Mouse (Mus musculus): ENCODE measurements at regions not wholly inside any gene's neighbourhood (a gene's known extent, or its start where the extent isn't known, plus 50 kb on each side); places are given as distances from the start of the nearest gene placed in this dataset.

GRCm38 (mm10) chr1:14000605-14001395 lies 2092.3 kb downstream of the 4930444P10Rik start:
- no peaks in the 10 kb centered on the region for H3K36me3 ChIP-seq (replicated peaks)
- no peak overlapping the region for H3K27ac ChIP-seq
- WGBS: 82% methylated on average over 3 of the region's 3 CpGs
- no peaks in the 10 kb centered on the region for H3K27me3 ChIP-seq (replicated peaks)
- H3K4me1 ChIP-seq: no peaks in the 10 kb centered on the region
- no peaks in the 10 kb centered on the region for H3K9me3 ChIP-seq
- H3K9ac ChIP-seq: no peak overlapping the region
- ATAC-seq (replicated peaks): no peak
- H3K4me3 ChIP-seq: no peak overlapping the region
- no peak overlapping the region for H3K4me2 ChIP-seq

GRCm38 (mm10) chr1:13998178-13998708 lies 2094.9 kb downstream of the 4930444P10Rik start:
- Histone ChIP-seq H3K27me3 (replicated peaks) (no peaks in the 10 kb centered on the region), H3K9ac (no peak overlapping the region), H3K27ac (no peak overlapping the region), H3K36me3 (replicated peaks) (no peaks in the 10 kb centered on the region), H3K9me3 (no peaks in the 10 kb centered on the region), H3K4me2 (no peak overlapping the region), H3K4me1 (no peaks in the 10 kb centered on the region), H3K4me3 (no peak overlapping the region)
- no peak for ATAC-seq (replicated peaks)
- WGBS: 98% methylated on average over 9 of the region's 11 CpGs

- no peaks in the 10 kb centered on the region for H3K4me1 ChIP-seq
- H3K9ac ChIP-seq: no peak overlapping the region
- H3K36me3 ChIP-seq (replicated peaks): no peaks in the 10 kb centered on the region
- H3K4me3 ChIP-seq: no peak overlapping the region
- ATAC-seq (replicated peaks): no peak
- no peak overlapping the region for H3K4me2 ChIP-seq
- no peaks in the 10 kb centered on the region for H3K9me3 ChIP-seq
- no peak overlapping the region for H3K27ac ChIP-seq
- H3K27me3 ChIP-seq (replicated peaks): no peaks in the 10 kb centered on the region
- WGBS: 93% methylated on average over 9 of the region's 9 CpGs
Measured at GRCm38 (mm10) chr1:13993825-13994509, 2099.2 kb downstream of the 4930444P10Rik start.

- no peaks in the 10 kb centered on the region for H3K4me1 ChIP-seq
- H3K9me3 ChIP-seq: no peaks in the 10 kb centered on the region
- H3K36me3 ChIP-seq (replicated peaks): no peaks in the 10 kb centered on the region
- 29% methylated on average over 9 of the region's 9 CpGs for WGBS
- ATAC-seq (replicated peaks): peak; percentile 75
- H3K27me3 ChIP-seq (replicated peaks): no peaks in the 10 kb centered on the region
- no peak overlapping the region for H3K9ac ChIP-seq
- H3K4me2 ChIP-seq: no peak overlapping the region
- H3K4me3 ChIP-seq: no peak overlapping the region
- H3K27ac ChIP-seq: no peak overlapping the region
Measured at GRCm38 (mm10) chr1:13992978-13993377, 2100.1 kb downstream of the 4930444P10Rik start.

- H3K27me3 ChIP-seq (replicated peaks): no peaks in the 10 kb centered on the region
- no peak overlapping the region for H3K9ac ChIP-seq
- H3K4me3 ChIP-seq: no peak overlapping the region
- 87% methylated on average over 3 of the region's 3 CpGs for WGBS
- H3K9me3 ChIP-seq: no peaks in the 10 kb centered on the region
- no peaks in the 10 kb centered on the region for H3K36me3 ChIP-seq (replicated peaks)
- H3K4me1 ChIP-seq: no peaks in the 10 kb centered on the region
- ATAC-seq (replicated peaks): no peak
- no peak overlapping the region for H3K4me2 ChIP-seq
- no peak overlapping the region for H3K27ac ChIP-seq
Measured at GRCm38 (mm10) chr1:13989360-13989759, 2103.8 kb downstream of the 4930444P10Rik start.

- H3K4me3 ChIP-seq: no peak overlapping the region
- no peak for ATAC-seq (replicated peaks)
- no peak overlapping the region for H3K9ac ChIP-seq
- no peak overlapping the region for H3K4me2 ChIP-seq
- no peaks in the 10 kb centered on the region for H3K9me3 ChIP-seq
- H3K27me3 ChIP-seq (replicated peaks): no peaks in the 10 kb centered on the region
- WGBS: 92% methylated on average over 2 of the region's 2 CpGs
- no peaks in the 10 kb centered on the region for H3K36me3 ChIP-seq (replicated peaks)
- no peak overlapping the region for H3K27ac ChIP-seq
- no peaks in the 10 kb centered on the region for H3K4me1 ChIP-seq
Measured at GRCm38 (mm10) chr1:13984833-13985232, 2108.3 kb downstream of the 4930444P10Rik start.

GRCm38 (mm10) chr1:13980273-13980672 lies 2112.9 kb downstream of the 4930444P10Rik start:
- Histone ChIP-seq H3K4me2 (no peak overlapping the region), H3K9ac (no peak overlapping the region), H3K36me3 (replicated peaks) (no peaks in the 10 kb centered on the region), H3K4me1 (no peaks in the 10 kb centered on the region), H3K27me3 (replicated peaks) (no peaks in the 10 kb centered on the region), H3K9me3 (no peaks in the 10 kb centered on the region), H3K4me3 (no peak overlapping the region), H3K27ac (no peak overlapping the region)
- WGBS: 91% methylated on average over 6 of the region's 6 CpGs
- ATAC-seq (replicated peaks): no peak

- no peak for ATAC-seq (replicated peaks)
- WGBS: 88% methylated on average over 3 of the region's 3 CpGs
- H3K9ac ChIP-seq: no peak overlapping the region
Measured at GRCm38 (mm10) chr1:13978640-13979039, 2114.5 kb downstream of the 4930444P10Rik start.

GRCm38 (mm10) chr1:13977207-13977606 lies 2115.9 kb downstream of the 4930444P10Rik start:
- H3K4me3 ChIP-seq: no peak overlapping the region
- no peaks in the 10 kb centered on the region for H3K27me3 ChIP-seq (replicated peaks)
- ATAC-seq (replicated peaks): no peak
- H3K27ac ChIP-seq: no peak overlapping the region
- H3K9me3 ChIP-seq: no peaks in the 10 kb centered on the region
- H3K4me1 ChIP-seq: no peaks in the 10 kb centered on the region
- H3K4me2 ChIP-seq: no peak overlapping the region
- no peaks in the 10 kb centered on the region for H3K36me3 ChIP-seq (replicated peaks)
- WGBS: 94% methylated on average over 1 of the region's 1 CpGs
- no peak overlapping the region for H3K9ac ChIP-seq

More at GRCm38 (mm10) chr1:13978640-13979039, 2114.5 kb downstream of the 4930444P10Rik start:
- Histone ChIP-seq H3K9me3 (no peaks in the 10 kb centered on the region), H3K4me3 (no peak overlapping the region), H3K4me2 (no peak overlapping the region), H3K27ac (no peak overlapping the region), H3K27me3 (replicated peaks) (no peaks in the 10 kb centered on the region), H3K4me1 (no peaks in the 10 kb centered on the region), H3K36me3 (replicated peaks) (no peaks in the 10 kb centered on the region)

GRCm38 (mm10) chr1:13949241-13949640 lies 2143.9 kb downstream of the 4930444P10Rik start:
- Histone ChIP-seq H3K4me1 (no peaks in the 10 kb centered on the region), H3K9me3 (no peaks in the 10 kb centered on the region), H3K9ac (no peak overlapping the region), H3K27me3 (replicated peaks) (no peaks in the 10 kb centered on the region), H3K27ac (no peak overlapping the region), H3K4me2 (no peak overlapping the region), H3K4me3 (no peak overlapping the region), H3K36me3 (replicated peaks) (no peaks in the 10 kb centered on the region)
- ATAC-seq (replicated peaks): no peak
- 95% methylated on average over 3 of the region's 3 CpGs for WGBS

GRCm38 (mm10) chr1:13941351-13941750 lies 2151.8 kb downstream of the 4930444P10Rik start:
- H3K4me1 ChIP-seq: no peaks in the 10 kb centered on the region
- H3K9me3 ChIP-seq: no peaks in the 10 kb centered on the region
- 95% methylated on average over 3 of the region's 3 CpGs for WGBS
- H3K4me2 ChIP-seq: no peak overlapping the region
- no peaks in the 10 kb centered on the region for H3K36me3 ChIP-seq (replicated peaks)
- no peak overlapping the region for H3K9ac ChIP-seq
- no peak for ATAC-seq (replicated peaks)
- no peak overlapping the region for H3K4me3 ChIP-seq
- H3K27ac ChIP-seq: no peak overlapping the region
- H3K27me3 ChIP-seq (replicated peaks): no peaks in the 10 kb centered on the region

- Histone ChIP-seq H3K9me3 (no peaks in the 10 kb centered on the region), H3K4me3 (no peak overlapping the region)
- no peak for ATAC-seq (replicated peaks)
Measured at GRCm38 (mm10) chr1:13938344-13938743, 2154.8 kb downstream of the 4930444P10Rik start.

More at GRCm38 (mm10) chr1:13938344-13938743, 2154.8 kb downstream of the 4930444P10Rik start:
- no peaks in the 10 kb centered on the region for H3K4me1 ChIP-seq
- H3K27ac ChIP-seq: no peak overlapping the region
- no peak overlapping the region for H3K4me2 ChIP-seq
- H3K36me3 ChIP-seq (replicated peaks): no peaks in the 10 kb centered on the region
- no peaks in the 10 kb centered on the region for H3K27me3 ChIP-seq (replicated peaks)
- H3K9ac ChIP-seq: no peak overlapping the region

Measured in midbrain, embryonic 15.5 days (tissue).